Mouse (Mus musculus) ES-Bruce4 (cell line): ENCODE measurements around the gene Cdr2l. TPM values are rescaled to one million over a fixed set of nuclear protein-coding genes. Genes with fewer than 3 reads are reported as not detected.

Experiments
- H3K27ac ChIP-seq: 2 replicates; pipeline ENCODE4 v1.5.1; 2012; ENCODE audit warnings: low read length, inconsistent platforms; ENCODE audit not compliant: insufficient read depth
- H3K27me3 ChIP-seq: 2 replicates; pipeline ENCODE4 v1.6.1; 2012; ENCODE audit warnings: mild to moderate bottlenecking, low read length, inconsistent platforms; ENCODE audit not compliant: control insufficient read depth, poor library complexity, insufficient read depth, severe bottlenecking
- H3K36me3 ChIP-seq: 2 replicates; pipeline ENCODE4 v1.6.1; 2012; ENCODE audit warnings: inconsistent platforms, mild to moderate bottlenecking, low read length, moderate library complexity; ENCODE audit not compliant: control insufficient read depth, poor library complexity, insufficient read depth, severe bottlenecking
- H3K4me1 ChIP-seq: one replicate; pipeline ENCODE4 v1.8.1; 2011; ENCODE audit warnings: low read length; ENCODE audit not compliant: control insufficient read depth, insufficient read depth
- H3K4me3 ChIP-seq: 2 replicates; pipeline ENCODE4 v1.5.1; 2011; ENCODE audit warnings: low read depth, mild to moderate bottlenecking, low read length
- H3K9ac ChIP-seq: 2 replicates; pipeline ENCODE4 v1.6.1; 2012; ENCODE audit warnings: low read depth, mild to moderate bottlenecking, inconsistent platforms; ENCODE audit not compliant: poor library complexity, severe bottlenecking
- H3K9me3 ChIP-seq: replicated peaks from 2 replicates; pipeline ENCODE4 v1.6.1; 2012; ENCODE audit warnings: mild to moderate bottlenecking, low read length, inconsistent platforms; ENCODE audit not compliant: control insufficient read depth, poor library complexity, insufficient read depth, severe bottlenecking
- CTCF ChIP-seq: IDR thresholded peaks from one replicate; pipeline ENCODE4 v1.8.1; 2011; ENCODE audit warnings: low read depth, low read length
- EP300 ChIP-seq: IDR thresholded peaks from 2 replicates; pipeline ENCODE4 v1.6.1; 2011; ENCODE audit warnings: low read depth, low read length; ENCODE audit not compliant: insufficient read depth
- POLR2A ChIP-seq: IDR thresholded peaks from one replicate; pipeline ENCODE4 v1.8.1; 2011; ENCODE audit warnings: low read length; ENCODE audit not compliant: insufficient read depth
- polyA plus RNA-seq: library from polyadenylated mRNA; stranded (reverse); fragments of >200 nt; gene quantifications from 2 replicates; pipeline ENCODE4 v1.2.4, GENCODE M21; 2011; ENCODE audit warnings: low read depth; ENCODE audit not compliant: missing spikeins, insufficient read depth, insufficient read length

Gene Cdr2l
- polyA plus RNA-seq, 1 experiment = 14.1 TPM

- Histone ChIP-seq H3K9ac (no peak overlapping the region), H3K27me3 (peaks cover 6% of the 10 kb centered on the region; the same call in 1 of the 2 replicates), H3K4me3 (no peak overlapping the region), H3K36me3 (no peaks in the 10 kb centered on the region), H3K27ac (no peak overlapping the region), H3K9me3 (no peaks in the 10 kb centered on the region), H3K4me1 (no peaks in the 10 kb centered on the region)
- TF ChIP-seq POLR2A (no peak), EP300 (no peak), CTCF (no peak)
These were observed 15.5 kb upstream of the Cdr2l start for GRCm38 (mm10) chr11:115366039-115366705.

- H3K36me3 ChIP-seq = no peaks in the 10 kb centered on the region
- no peak for TF ChIP-seq EP300
- TF ChIP-seq CTCF = no peak
- no peak for TF ChIP-seq POLR2A
- no peak overlapping the region for H3K27ac ChIP-seq
- no peaks in the 10 kb centered on the region for H3K9me3 ChIP-seq
- peak overlapping the region; percentile 81 for H3K9ac ChIP-seq
- H3K27me3 ChIP-seq = peaks cover 6% of the 10 kb centered on the region; the same call in 1 of the 2 replicates
- H3K4me1 ChIP-seq = no peaks in the 10 kb centered on the region
- H3K4me3 ChIP-seq = peak overlapping the region; percentile 91
These were observed 14.9 kb upstream of the Cdr2l start for GRCm38 (mm10) chr11:115366706-115367394.

- H3K4me1 ChIP-seq = no peaks in the 10 kb centered on the region
- no peak within 1 kb of the TSS for H3K27ac ChIP-seq
- no peaks in the 10 kb centered on the region for H3K36me3 ChIP-seq
These were observed 14.2 kb upstream of the Cdr2l start, which contains the start of gene Hid1 for GRCm38 (mm10) chr11:115367395-115367944. Gene Hid1 (minus strand): TSS chr11:115367756.

GRCm38 (mm10) chr11:115370368-115370767 is 11.3 kb upstream of the Cdr2l start:
- Histone ChIP-seq H3K9ac (no peak overlapping the region), H3K27me3 (peaks cover 6% of the 10 kb centered on the region; the same call in 1 of the 2 replicates), H3K4me1 (no peaks in the 10 kb centered on the region), H3K36me3 (no peaks in the 10 kb centered on the region), H3K9me3 (no peaks in the 10 kb centered on the region), H3K27ac (no peak overlapping the region), H3K4me3 (no peak overlapping the region)
- TF ChIP-seq EP300 = no peak
- TF ChIP-seq CTCF = no peak
- no peak for TF ChIP-seq POLR2A

More at GRCm38 (mm10) chr11:115367395-115367944, 14.2 kb upstream of the Cdr2l start, which contains the start of gene Hid1:
- H3K27me3 ChIP-seq = peaks cover 6% of the 10 kb centered on the region; the same call in 1 of the 2 replicates
- no peak for TF ChIP-seq EP300
- TF ChIP-seq CTCF = no peak
- peak; percentile 20 for TF ChIP-seq POLR2A
- H3K9ac ChIP-seq = peak within 1 kb of the TSS; percentile 81
- H3K9me3 ChIP-seq = no peaks in the 10 kb centered on the region
- H3K4me3 ChIP-seq = peak within 1 kb of the TSS; percentile 91

- no peaks in the 10 kb centered on the region for H3K9me3 ChIP-seq
- H3K36me3 ChIP-seq = no peaks in the 10 kb centered on the region
- no peak overlapping the region for H3K4me3 ChIP-seq
- TF ChIP-seq POLR2A (no peak), EP300 (no peak), CTCF (no peak)
- H3K27ac ChIP-seq = no peak overlapping the region
- H3K27me3 ChIP-seq = peaks cover 6% of the 10 kb centered on the region; the same call in 1 of the 2 replicates
- H3K4me1 ChIP-seq = no peaks in the 10 kb centered on the region
- no peak overlapping the region for H3K9ac ChIP-seq
These were observed 10.4 kb upstream of the Cdr2l start for GRCm38 (mm10) chr11:115371354-115371753.

- Histone ChIP-seq H3K4me1 (no peaks in the 10 kb centered on the region), H3K9me3 (no peaks in the 10 kb centered on the region), H3K9ac (no peak overlapping the region), H3K27me3 (peaks cover 5% of the 10 kb centered on the region; the same call in 1 of the 2 replicates), H3K27ac (no peak overlapping the region), H3K4me3 (no peak overlapping the region), H3K36me3 (no peaks in the 10 kb centered on the region)
- TF ChIP-seq EP300 (no peak), POLR2A (no peak), CTCF (no peak)
These were observed 9.7 kb upstream of the Cdr2l start for GRCm38 (mm10) chr11:115372015-115372414.
